Mouse (Mus musculus) neural tube, embryonic 13.5 days (tissue): ENCODE results near the gene Ankrd63. TPM values are rescaled to one million over a fixed set of nuclear protein-coding genes. Genes with fewer than 3 reads are reported as not detected.

ENCODE experiments used
- ATAC-seq: fragments of 200-750 bp; cut with Nextera tagmentation; 2 replicates; pipeline ENCODE4 v1.8.0; 2017; ENCODE audit warnings: low read depth, mild to moderate bottlenecking, moderate TSS enrichment, moderate library complexity
- H3K27ac ChIP-seq: fragments of 300-500 bp; sonication (generic); replicated peaks from 2 replicates; pipeline ENCODE4 v1.5.1; 2015; ENCODE audit warnings: moderate library complexity, mild to moderate bottlenecking, inconsistent platforms
- H3K27me3 ChIP-seq: fragments of 300-500 bp; sonication (generic); 2 replicates; pipeline ENCODE4 v1.6.1; 2015; ENCODE audit warnings: mild to moderate bottlenecking, inconsistent platforms
- H3K36me3 ChIP-seq: fragments of 300-500 bp; sonication (generic); 2 replicates; pipeline ENCODE4 v1.6.1; 2015; ENCODE audit warnings: mild to moderate bottlenecking, inconsistent platforms
- H3K4me1 ChIP-seq: fragments of 300-500 bp; sonication (generic); replicated peaks from 2 replicates; pipeline ENCODE4 v1.6.1; 2015; ENCODE audit warnings: inconsistent platforms
- H3K4me2 ChIP-seq: fragments of 300-500 bp; sonication (generic); 2 replicates; pipeline ENCODE4 v1.6.1; 2015; ENCODE audit warnings: inconsistent platforms, mild to moderate bottlenecking, moderate library complexity
- H3K4me3 ChIP-seq: fragments of 300-500 bp; sonication (generic); 2 replicates; pipeline ENCODE4 v1.5.1; 2015; ENCODE audit warnings: mild to moderate bottlenecking, inconsistent platforms
- H3K9ac ChIP-seq: fragments of 300-500 bp; sonication (generic); 2 replicates; pipeline ENCODE4 v1.6.1; 2015; ENCODE audit warnings: moderate library complexity, mild to moderate bottlenecking, inconsistent platforms
- H3K9me3 ChIP-seq: fragments of 300-500 bp; sonication (generic); 2 replicates; pipeline ENCODE4 v1.6.1; 2016; ENCODE audit warnings: inconsistent platforms
- WGBS: fragments of 180-500 bp; shearing (Covaris S2); methylation state at CpG from one replicate; pipeline ENCODE4 v1.1.7; 2015; 5-methylcytosine and 5-hydroxymethylcytosine counted together
- polyA plus RNA-seq: library from polyadenylated mRNA; unstranded; fragments of >200 nt; fragmentation: Nextera tagmentation; extraction: Ambion mirVana; gene quantifications from 2 replicates; pipeline ENCODE4 v1.2.1, GENCODE M21; 2015

Ankrd63 gene
- polyA plus RNA-seq, 1 experiment from 2014 or later = not detected

DNA sequence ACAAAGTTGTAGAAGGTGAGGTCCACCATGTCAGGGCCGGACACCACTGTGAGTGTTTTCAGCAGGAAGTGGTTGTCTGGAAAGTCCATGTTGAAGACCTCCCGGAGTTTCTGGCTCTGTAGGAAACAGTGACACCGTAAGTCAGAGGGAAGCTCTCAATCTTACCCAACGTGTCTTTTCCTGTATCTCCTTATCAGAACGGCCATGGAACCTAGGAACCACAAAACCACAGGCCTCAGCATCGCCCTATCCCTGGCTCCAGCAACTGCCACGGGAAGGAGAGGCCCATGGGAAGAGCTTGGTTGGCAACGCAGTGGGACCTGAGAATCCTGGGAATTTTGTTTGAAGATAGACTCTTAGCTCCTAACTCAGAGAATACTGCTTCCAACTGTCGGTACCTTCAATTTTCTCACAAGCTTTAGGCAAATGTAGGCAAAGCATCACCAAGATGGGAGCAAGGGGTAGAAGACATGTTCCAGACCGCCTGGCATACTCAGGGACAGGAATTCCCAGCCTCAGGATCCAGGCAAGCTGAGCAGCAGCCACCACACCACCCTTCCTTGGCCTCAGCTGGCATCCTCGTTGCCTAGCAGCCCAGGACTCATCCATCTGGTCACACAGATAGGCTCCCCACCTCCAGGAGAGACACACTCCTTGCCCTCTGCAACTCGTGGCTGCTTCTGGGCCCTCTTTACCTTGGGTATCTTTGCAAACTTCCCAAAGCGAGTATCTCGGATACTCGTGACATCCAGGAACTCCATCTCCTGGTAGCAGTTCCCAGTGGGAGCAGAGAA is 20.1 kb upstream of the Ankrd63 start:
- H3K9me3 ChIP-seq = no peaks in the 10 kb centered on the region
- no peak overlapping the region for H3K4me2 ChIP-seq
- no peak overlapping the region for H3K4me3 ChIP-seq
- H3K27me3 ChIP-seq = peaks cover 29% of the 10 kb centered on the region
- H3K27ac ChIP-seq = no peak overlapping the region
- H3K36me3 ChIP-seq = no peaks in the 10 kb centered on the region
- peaks cover 8% of the 10 kb centered on the region; the same call in 1 of the 2 replicates for H3K4me1 ChIP-seq
- no peak overlapping the region for H3K9ac ChIP-seq
- no peak for ATAC-seq
- 81% methylated on average over 15 of the region's 15 CpGs for WGBS

DNA sequence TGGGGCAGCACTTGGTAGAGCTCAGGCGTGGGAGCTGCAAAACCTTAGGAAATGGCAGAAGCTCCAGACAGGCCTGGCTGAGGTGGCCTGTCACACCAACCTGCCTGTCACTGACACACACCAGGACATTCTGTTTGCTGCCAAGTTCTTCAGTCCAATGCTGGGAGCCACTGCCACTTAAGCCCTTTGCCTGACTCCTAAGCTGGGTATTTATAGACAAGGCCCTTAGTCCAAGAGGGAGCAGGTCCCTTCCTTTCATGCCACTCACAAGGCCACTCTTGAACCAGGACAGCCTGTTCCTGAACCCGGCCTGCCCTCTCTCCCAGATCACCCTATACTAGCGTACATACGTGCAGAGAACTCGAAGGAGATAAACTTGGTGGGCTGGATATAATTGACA is 12.9 kb upstream of the Ankrd63 start:
- Histone ChIP-seq H3K9me3 (no peaks in the 10 kb centered on the region), H3K36me3 (no peaks in the 10 kb centered on the region), H3K27ac (no peak overlapping the region), H3K9ac (no peak overlapping the region), H3K27me3 (peaks cover 34% of the 10 kb centered on the region), H3K4me2 (no peak overlapping the region), H3K4me1 (peaks cover 8% of the 10 kb centered on the region), H3K4me3 (no peak overlapping the region)
- ATAC-seq = no peak
- WGBS = 86% methylated on average over 5 of the region's 5 CpGs

DNA sequence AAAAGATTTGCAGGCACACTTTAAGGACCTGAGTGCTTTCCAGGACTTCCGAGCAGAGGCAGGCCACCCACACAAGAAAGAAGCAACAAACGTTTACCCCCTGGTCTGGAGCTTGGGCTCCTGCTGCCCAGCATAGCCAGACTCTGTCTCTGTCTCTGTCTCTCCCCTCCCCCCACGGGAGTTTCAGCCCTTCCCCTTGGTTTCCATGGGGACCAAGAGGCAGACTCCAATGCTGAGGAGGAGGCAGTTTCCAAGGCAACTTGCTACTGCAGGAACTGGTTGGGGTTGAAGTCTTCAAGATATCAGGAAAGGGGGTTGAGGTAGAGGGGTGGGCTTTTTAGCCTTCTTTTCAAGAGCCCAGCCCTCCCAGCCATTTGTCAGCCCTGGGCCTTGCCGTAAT is 10.5 kb upstream of the Ankrd63 start:
- WGBS = 24% methylated on average over 4 of the region's 4 CpGs
- no peak overlapping the region for H3K4me2 ChIP-seq

DNA sequence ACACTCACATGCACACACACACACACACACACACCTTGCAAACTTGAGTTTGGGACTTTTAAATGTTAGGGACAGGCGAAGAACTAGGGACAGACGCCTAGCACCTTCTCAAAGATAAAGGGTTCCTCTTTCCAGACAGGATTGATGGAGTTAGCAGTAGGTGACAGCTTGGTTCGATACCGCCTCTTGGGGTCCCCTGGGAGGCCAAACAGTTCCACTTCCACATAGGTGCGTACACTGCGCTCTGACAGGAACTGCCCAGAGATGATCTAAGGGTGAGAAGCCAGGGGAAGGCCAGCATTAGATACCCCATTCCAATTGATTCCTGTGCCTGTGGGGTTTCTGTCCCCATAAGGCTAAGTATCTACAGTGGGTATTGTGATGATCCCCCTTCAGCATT is 9.9 kb upstream of the Ankrd63 start:
- WGBS = 85% methylated on average over 6 of the region's 6 CpGs
- no peak for ATAC-seq

More for the DNA sequence above, 10.5 kb upstream of the Ankrd63 start:
- H3K4me3 ChIP-seq = no peak overlapping the region
- peaks cover 22% of the 10 kb centered on the region for H3K4me1 ChIP-seq
- H3K27ac ChIP-seq = no peak overlapping the region
- H3K9me3 ChIP-seq = no peaks in the 10 kb centered on the region
- no peaks in the 10 kb centered on the region for H3K36me3 ChIP-seq
- ATAC-seq = peak; percentile 34; the same call in 1 of the 2 replicates
- H3K9ac ChIP-seq = no peak overlapping the region
- H3K27me3 ChIP-seq = peaks cover 59% of the 10 kb centered on the region

DNA sequence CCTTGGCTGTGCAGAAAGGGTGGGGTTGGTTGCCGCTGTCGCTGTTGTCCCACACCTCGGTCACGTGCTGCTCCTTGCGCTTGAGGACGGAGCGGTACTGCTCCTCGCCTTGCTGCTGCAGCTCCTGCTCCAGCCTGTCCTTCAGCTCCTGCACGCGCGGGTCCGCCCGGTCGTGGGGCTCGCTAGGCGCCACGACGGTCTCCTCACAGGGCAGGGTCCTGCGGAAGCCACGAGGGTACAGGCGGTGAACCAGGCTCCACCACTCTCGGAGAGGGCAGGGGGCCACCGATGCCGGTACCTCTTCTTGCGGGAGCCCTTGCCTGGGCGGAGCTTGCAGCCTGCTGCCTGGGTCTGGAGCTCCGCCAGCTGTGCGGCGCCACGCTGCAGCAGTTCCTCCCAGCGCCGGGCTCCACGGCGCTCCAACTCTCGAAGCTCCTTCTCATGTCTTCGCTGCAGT is 7.3 kb upstream of the Ankrd63 start:
- no peaks in the 10 kb centered on the region for H3K36me3 ChIP-seq
- no peaks in the 10 kb centered on the region for H3K9me3 ChIP-seq
- peak; percentile 79 for ATAC-seq
- 2% methylated on average over 36 of the region's 36 CpGs for WGBS
- H3K27me3 ChIP-seq = peaks cover 82% of the 10 kb centered on the region
- peaks cover 28% of the 10 kb centered on the region for H3K4me1 ChIP-seq
- H3K27ac ChIP-seq = no peak overlapping the region
- H3K9ac ChIP-seq = peak overlapping the region; percentile 71
- peak overlapping the region; percentile 45 for H3K4me3 ChIP-seq
- peak overlapping the region; percentile 85 for H3K4me2 ChIP-seq

More for the DNA sequence above, 9.9 kb upstream of the Ankrd63 start:
- Histone ChIP-seq H3K27ac (no peak overlapping the region), H3K36me3 (no peaks in the 10 kb centered on the region), H3K27me3 (peaks cover 60% of the 10 kb centered on the region), H3K9ac (no peak overlapping the region), H3K4me2 (no peak overlapping the region), H3K4me3 (no peak overlapping the region), H3K9me3 (no peaks in the 10 kb centered on the region), H3K4me1 (peaks cover 22% of the 10 kb centered on the region)

DNA sequence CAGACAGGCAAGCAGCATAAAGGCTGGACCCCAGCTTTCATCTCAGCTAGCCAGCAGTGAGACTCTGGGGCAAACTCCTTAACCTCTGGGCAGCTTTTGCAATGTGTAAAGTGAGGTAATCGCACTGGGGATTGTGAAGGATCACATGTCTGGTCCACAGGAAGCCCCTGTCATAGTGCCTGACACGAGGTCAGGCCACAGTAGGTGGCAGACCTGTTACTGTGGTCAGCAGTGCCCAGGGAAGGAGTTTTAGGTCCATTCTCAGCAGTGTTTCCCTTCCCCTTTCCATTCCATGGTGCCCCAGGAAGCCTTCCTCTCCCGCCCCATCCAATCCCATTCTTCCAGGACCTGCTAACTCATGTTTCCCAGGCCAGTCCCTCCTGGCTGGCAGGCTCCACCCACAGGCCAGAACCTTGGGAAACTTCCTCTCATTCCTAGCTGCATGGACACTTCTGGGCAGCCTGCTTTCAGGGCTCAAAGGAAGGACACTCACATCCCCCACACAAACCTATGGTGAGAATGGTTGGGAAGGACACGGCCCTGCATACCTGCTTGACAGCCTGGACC is 6.0 kb upstream of the Ankrd63 start:
- H3K9me3 ChIP-seq = no peaks in the 10 kb centered on the region
- WGBS = 27% methylated on average over 4 of the region's 4 CpGs
- ATAC-seq = no peak
- H3K36me3 ChIP-seq = no peaks in the 10 kb centered on the region
- H3K4me3 ChIP-seq = no peak overlapping the region
- peaks cover 91% of the 10 kb centered on the region for H3K27me3 ChIP-seq
- no peak overlapping the region for H3K27ac ChIP-seq
- H3K4me2 ChIP-seq = no peak overlapping the region
- no peak overlapping the region for H3K9ac ChIP-seq
- H3K4me1 ChIP-seq = peaks cover 28% of the 10 kb centered on the region

DNA sequence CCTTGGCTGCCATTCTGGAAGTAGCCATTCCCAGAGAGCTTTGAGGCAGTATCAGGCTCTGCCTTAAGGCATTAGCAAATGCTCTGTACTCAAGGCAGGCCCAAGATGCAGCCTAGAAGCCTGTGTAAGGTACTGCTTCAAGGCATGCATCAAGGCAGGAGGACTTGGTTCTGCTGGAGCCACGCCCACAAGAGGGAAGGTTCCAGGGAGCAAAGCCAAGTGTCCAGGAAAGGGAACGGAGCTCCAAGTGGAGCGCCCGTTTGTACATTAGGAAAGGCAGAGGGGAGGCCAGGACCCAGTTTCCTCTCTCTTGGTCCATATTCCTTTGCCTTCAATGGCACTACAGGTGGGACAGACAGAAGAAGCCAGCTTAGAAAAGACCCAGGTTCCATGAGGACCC is 4.7 kb upstream of the Ankrd63 start:
- 84% methylated on average over 4 of the region's 4 CpGs for WGBS

DNA sequence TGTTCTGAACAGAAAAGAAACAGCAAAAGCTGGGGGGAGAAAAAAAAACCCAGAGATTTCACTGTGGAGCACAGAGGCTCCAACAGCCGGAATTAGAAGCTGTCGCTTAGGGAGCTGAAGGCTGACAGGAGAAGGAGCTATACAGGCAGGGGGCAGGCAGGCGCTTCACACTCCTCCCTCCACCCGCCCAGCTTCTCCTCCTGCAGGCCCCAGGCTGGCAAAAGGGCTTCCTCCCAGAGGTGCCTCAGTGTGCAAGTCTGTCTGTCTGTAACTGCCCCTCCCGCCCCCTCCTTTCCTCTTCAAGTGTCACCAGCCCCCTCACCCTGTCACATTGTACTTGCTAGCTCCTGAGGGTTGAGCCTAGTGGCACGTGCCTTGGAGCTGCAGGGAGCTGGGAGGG is 2.7 kb upstream of the Ankrd63 start:
- 2% methylated on average over 6 of the region's 6 CpGs for WGBS
- no peaks in the 10 kb centered on the region for H3K36me3 ChIP-seq
- H3K27ac ChIP-seq = no peak overlapping the region
- H3K4me2 ChIP-seq = no peak overlapping the region
- H3K4me1 ChIP-seq = peaks cover 43% of the 10 kb centered on the region
- no peak overlapping the region for H3K4me3 ChIP-seq
- H3K9ac ChIP-seq = no peak overlapping the region
- ATAC-seq = no peak
- no peaks in the 10 kb centered on the region for H3K9me3 ChIP-seq
- peaks cover 100% of the 10 kb centered on the region for H3K27me3 ChIP-seq

More for the DNA sequence above, 4.7 kb upstream of the Ankrd63 start:
- Histone ChIP-seq H3K4me3 (no peak overlapping the region), H3K4me1 (peaks cover 32% of the 10 kb centered on the region), H3K27ac (no peak overlapping the region), H3K4me2 (no peak overlapping the region), H3K9me3 (no peaks in the 10 kb centered on the region), H3K9ac (no peak overlapping the region), H3K36me3 (no peaks in the 10 kb centered on the region), H3K27me3 (peaks cover 100% of the 10 kb centered on the region)
- ATAC-seq = no peak

DNA sequence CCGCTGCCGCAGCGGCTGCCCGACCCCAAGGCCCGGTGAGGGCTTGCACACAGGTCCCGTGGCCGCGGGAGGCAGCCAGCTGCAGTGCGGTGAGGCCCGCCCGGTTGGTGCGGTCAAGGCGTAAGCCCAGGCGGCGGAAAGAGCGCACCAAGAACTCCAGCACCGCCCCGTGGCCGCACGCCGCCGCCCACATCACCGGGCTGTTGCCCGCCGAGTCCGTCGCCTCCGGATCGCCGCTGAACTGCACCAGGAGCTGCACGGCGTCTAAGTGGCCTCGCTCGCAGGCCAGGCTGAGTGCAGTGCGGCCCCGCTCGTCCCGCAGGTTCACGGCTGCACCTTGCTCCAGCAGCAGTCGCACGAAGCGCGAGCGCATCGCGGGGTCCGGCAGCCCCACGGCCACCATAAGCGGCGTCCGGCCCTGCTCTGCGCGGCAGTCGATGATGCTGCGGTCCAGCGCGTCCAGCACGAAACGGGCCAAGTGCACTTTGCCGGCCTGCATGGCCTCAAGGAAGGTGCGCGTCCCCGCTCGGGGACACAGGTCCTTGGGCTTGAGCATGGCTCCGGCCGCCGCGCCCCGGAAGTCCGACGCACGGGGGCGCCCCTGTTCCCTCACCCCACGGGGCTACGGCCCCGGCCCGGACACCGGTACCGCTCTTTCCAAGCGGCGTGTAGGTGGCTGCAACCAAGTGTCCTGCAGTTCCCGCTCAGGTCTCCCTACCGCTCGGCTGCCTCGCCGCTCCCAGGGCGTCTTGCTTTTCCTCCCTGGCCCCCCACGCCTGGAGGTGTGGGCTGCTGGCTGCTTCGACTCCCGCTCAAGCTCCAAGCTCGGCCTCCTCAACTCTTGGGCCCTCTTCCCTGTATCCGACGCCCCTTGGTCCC is 641 bp downstream of the Ankrd63 start:
- Histone ChIP-seq H3K36me3 (no peaks in the 10 kb centered on the region), H3K4me1 (peaks cover 45% of the 10 kb centered on the region), H3K4me2 (peak overlapping the region; percentile 66), H3K9ac (peak overlapping the region; percentile 58), H3K9me3 (no peaks in the 10 kb centered on the region), H3K27me3 (peaks cover 95% of the 10 kb centered on the region), H3K27ac (no peak overlapping the region), H3K4me3 (peak overlapping the region; percentile 38)
- WGBS = under 1% methylated on average over 93 of the region's 93 CpGs
- peak; percentile 24; the same call in 1 of the 2 replicates for ATAC-seq

DNA sequence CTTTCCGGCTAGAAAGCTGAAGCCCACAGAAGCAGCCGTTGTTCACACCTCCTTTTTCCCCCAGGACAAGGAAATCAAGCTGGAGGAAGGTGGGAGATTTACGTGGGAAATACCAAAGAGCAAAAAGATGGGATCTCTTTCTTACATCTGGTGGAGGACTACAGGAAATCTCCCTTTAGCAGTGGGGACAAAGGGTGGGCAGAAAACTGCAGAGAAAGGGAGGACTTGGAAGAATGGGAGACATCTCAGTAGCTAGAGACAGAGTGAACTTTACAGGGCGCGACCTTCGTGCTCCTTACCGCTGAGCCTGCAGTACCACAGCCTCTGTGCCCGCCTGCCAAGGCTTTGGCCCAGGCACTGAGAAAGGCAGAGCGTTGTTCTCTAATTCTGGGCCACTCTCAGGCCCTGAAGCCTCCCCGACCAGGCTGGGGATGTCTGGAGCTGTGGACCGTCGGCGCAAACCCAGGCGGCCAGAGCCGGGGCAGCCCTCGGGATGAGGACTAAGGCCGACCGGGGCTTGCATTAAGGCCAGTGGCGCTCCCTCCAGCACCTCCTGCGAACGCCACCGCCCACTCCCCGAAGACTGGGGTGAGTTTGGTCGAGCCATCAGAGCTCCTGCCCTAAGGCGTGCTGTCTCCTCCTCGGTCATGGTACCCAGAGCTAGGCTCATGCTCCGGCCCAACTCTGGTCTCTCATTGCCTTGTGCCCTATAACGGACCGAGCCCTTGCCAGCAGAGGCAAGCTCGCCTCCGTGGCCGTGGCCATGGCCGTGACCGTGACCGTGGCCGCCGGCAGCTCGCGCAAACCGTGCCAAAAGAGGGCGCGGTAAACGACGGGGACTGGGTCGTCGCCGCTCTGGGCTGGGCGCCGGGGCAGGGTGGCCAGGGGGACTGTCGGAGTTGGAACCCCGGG is 1.5 kb downstream of the Ankrd63 start:
- Histone ChIP-seq H3K4me2 (peak overlapping the region; percentile 66), H3K9ac (peak overlapping the region; percentile 58; the same call in 1 of the 2 replicates), H3K27ac (no peak overlapping the region), H3K4me3 (peak overlapping the region; percentile 38), H3K4me1 (peaks cover 45% of the 10 kb centered on the region), H3K27me3 (peaks cover 95% of the 10 kb centered on the region), H3K9me3 (no peaks in the 10 kb centered on the region), H3K36me3 (no peaks in the 10 kb centered on the region)
- WGBS = 2% methylated on average over 51 of the region's 51 CpGs
- ATAC-seq = no peak

DNA sequence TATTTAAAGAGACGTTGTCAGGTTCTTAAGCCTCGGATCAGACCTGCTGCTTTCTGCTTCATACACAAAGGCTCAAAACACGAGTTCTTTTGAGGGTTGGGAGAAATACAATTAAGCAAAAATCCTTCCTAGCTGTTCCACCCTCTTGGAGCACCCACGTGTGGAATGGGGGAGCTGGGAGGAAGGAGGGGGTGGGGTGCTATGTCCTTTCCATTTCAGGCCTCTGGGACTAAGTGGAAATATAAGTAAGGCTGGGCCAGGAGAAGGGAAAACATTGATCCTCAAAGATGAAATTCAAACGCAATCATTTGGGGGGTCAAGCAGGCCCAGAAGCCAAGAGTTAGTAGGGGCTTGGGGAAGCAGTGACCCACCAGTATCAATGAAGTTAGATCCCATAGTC is 2.6 kb downstream of the Ankrd63 start:
- Histone ChIP-seq H3K9ac (peak overlapping the region; percentile 46; the same call in 1 of the 2 replicates), H3K4me1 (peaks cover 49% of the 10 kb centered on the region), H3K4me2 (0 out of 2 replicates have a peak overlapping the region, but pooled peaks have one; percentile 42), H3K4me3 (0 out of 2 replicates have a peak overlapping the region, but pooled peaks have one; percentile 11), H3K36me3 (no peaks in the 10 kb centered on the region), H3K27ac (no peak overlapping the region), H3K9me3 (no peaks in the 10 kb centered on the region), H3K27me3 (peaks cover 95% of the 10 kb centered on the region)
- ATAC-seq = no peak
- 2% methylated on average over 5 of the region's 5 CpGs for WGBS
